Mouse (Mus musculus) midbrain, embryonic 10.5 days (tissue): Measurements from ENCODE around the gene Med20. TPM values are rescaled to one million over a fixed set of nuclear protein-coding genes. Genes with fewer than 3 reads are reported as not detected.
"Not testable (repeated sequence)": the region's sequence is repeated elsewhere in the genome, so short reads cannot be mapped to it uniquely, and the experiment has no call there.

ENCODE experiments used
- DNase-seq: peaks from one replicate; pipeline ENCODE4 v3.0.0-alpha.2; 2017; ENCODE audit warnings: low spot score
- H3K27ac ChIP-seq: fragments of 300-500 bp; sonication (generic); replicated peaks from 2 replicates; pipeline ENCODE4 v1.5.1; 2016; ENCODE audit warnings: mild to moderate bottlenecking
- H3K27me3 ChIP-seq: fragments of 300-500 bp; sonication (generic); 2 replicates; pipeline ENCODE4 v1.6.1; 2016; ENCODE audit warnings: low read depth, mild to moderate bottlenecking; ENCODE audit not compliant: poor library complexity, severe bottlenecking
- H3K36me3 ChIP-seq: fragments of 300-500 bp; sonication (generic); 2 replicates; pipeline ENCODE4 v1.6.1; 2016; ENCODE audit warnings: mild to moderate bottlenecking, moderate library complexity
- H3K4me1 ChIP-seq: fragments of 300-500 bp; sonication (generic); 2 replicates; pipeline ENCODE4 v1.6.1; 2016
- H3K4me3 ChIP-seq: fragments of 300-500 bp; sonication (generic); 2 replicates; pipeline ENCODE4 v1.5.1; 2016; ENCODE audit warnings: mild to moderate bottlenecking, moderate library complexity
- H3K9me3 ChIP-seq: fragments of 300-500 bp; sonication (generic); replicated peaks from 2 replicates; pipeline ENCODE4 v1.6.1; 2016; ENCODE audit warnings: mild to moderate bottlenecking
- WGBS: fragments of 180-500 bp; shearing (Covaris S2); methylation state at CpG from one replicate; pipeline ENCODE4 v1.1.7; 2016; 5-methylcytosine and 5-hydroxymethylcytosine counted together
- polyA plus RNA-seq: library from polyadenylated mRNA; unstranded; fragments of >200 nt; fragmentation: Nextera tagmentation; extraction: Ambion mirVana; gene quantifications from 2 replicates; pipeline ENCODE4 v1.2.1, GENCODE M21; 2016

The Med20 gene
- polyA plus RNA-seq, 1 experiment from 2014 or later = 45.9 TPM

DNA sequence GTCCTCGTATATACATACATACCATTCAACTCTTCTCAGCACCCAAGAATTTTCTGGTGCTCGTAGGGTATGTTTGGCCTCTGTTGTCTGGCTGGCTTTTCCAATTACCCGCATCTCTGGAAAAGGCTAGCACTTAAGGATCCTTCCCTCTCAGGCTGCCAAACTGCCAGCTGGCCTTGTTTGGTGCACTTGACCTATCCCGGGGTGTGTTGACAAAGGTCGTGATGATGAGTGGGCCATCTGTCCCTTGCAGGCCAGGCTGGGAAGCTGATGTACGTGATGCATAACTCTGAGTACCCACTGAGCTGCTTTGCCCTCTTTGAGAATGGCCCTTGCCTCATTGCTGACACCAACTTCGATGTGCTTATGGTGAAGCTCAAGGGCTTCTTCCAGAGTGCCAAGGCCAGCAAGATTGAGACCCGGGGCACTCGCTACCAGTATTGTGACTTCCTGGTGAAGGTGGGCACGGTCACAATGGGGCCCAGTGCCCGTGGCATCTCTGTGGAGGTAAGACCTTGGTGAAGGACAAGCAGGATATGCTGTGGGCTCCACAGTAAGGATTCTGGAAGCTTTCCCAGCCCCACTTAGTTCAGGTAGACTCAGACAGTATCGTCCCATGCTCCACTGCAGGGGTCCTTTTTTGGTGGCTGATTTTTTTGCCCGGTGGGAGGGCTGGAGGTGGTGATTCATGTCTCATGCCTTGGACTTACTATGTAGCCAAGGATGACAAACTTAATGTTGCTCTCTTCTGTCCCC lies 7.4 kb downstream of the Med20 start:
- H3K36me3 ChIP-seq = peaks cover 99% of the 10 kb centered on the region
- H3K4me1 ChIP-seq = no peaks in the 10 kb centered on the region
- no peak overlapping the region for H3K27ac ChIP-seq
- H3K4me3 ChIP-seq = no peak overlapping the region
- H3K9me3 ChIP-seq = no peaks in the 10 kb centered on the region
- H3K27me3 ChIP-seq = no peaks in the 10 kb centered on the region
- DNase-seq = no peak
- 94% methylated on average over 13 of the region's 13 CpGs for WGBS

DNA sequence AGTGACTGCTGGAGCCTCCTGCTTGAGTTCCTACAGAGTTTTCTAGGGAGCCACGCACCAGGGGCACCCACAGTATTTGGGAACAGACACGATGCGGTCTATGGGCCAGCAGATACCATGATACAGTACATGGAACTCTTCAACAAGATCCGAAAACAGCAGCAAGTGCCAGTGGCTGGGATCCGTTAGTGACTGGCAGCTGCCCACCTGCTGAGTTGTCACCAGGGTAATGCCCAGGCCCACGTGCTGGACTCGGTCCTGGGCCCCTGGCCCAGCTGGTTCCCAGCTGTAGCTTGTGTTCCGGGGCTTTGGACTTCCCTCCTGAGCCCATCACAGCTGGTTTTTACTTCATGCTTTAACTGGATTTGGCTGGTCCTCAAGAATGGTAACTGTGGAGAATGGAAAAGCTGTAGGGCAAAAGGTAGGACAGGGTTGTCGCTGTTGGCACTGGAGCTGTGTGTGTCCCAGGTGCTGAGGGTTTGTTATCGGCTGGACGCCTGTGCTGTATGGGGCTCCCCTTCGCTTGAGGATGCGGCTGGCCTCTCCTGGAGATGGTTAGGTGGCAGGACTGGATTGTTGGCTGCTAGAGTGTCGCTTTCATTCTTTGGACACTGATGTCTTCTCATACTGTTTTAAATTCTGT lies 11.7 kb downstream of the Med20 start:
- H3K9me3 ChIP-seq = peaks cover 5% of the 10 kb centered on the region; the same call in 1 of the 2 replicates
- H3K36me3 ChIP-seq = peaks cover 86% of the 10 kb centered on the region
- no peak overlapping the region for H3K4me3 ChIP-seq
- H3K27me3 ChIP-seq = no peaks in the 10 kb centered on the region
- H3K4me1 ChIP-seq = peaks cover 2% of the 10 kb centered on the region
- no peak for DNase-seq
- WGBS = 95% methylated on average over 14 of the region's 14 CpGs
- H3K27ac ChIP-seq = no peak overlapping the region

DNA sequence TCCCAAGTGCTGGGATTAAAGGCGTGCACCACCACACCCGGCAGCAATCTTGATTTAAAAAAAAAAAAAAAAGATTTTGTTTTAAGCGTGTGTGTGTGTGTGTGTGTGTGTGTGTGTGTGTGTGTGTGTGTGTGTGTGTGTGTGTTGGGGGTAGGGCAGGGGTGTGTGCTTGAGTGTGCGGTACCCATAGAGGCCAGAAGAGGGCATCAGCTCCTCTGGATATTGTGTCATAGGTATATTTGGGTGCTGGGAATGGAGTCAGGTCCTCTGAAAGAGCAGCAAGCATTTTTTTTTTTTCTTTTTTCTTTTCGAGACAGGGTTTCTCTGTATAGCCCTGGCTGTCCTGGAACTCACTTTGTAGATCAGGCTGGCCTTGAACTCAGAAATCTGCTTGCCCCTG lies 13.2 kb downstream of the Med20 start:
- peaks cover 72% of the 10 kb centered on the region for H3K36me3 ChIP-seq
- not testable (repeated sequence) for DNase-seq, H3K27me3 ChIP-seq, H3K27ac ChIP-seq, H3K4me3 ChIP-seq, H3K9me3 ChIP-seq
- WGBS = 93% methylated on average over 5 of the region's 5 CpGs
- H3K4me1 ChIP-seq = peaks cover 10% of the 10 kb centered on the region

DNA sequence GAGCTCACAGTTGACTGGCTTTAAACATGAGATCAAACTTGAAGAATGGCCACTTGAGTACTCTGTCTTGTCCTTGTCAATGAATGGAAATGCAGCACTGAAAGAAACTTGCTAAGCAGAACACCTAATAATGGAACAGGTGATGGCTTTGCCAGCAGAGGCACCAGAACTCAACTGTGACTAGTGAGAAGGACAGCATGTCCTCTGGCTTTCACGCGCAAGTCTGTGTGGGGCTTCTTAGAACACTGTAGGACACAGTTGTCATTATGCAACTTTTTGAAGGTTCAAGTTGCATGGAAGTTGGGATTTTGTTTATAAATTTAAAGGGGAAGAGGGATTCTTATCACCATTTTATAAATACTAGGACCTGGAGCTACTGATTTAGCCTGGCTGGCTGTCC lies 13.7 kb downstream of the Med20 start:
- WGBS = 97% methylated on average over 2 of the region's 2 CpGs
- H3K36me3 ChIP-seq = peaks cover 67% of the 10 kb centered on the region
- no peak for DNase-seq

DNA sequence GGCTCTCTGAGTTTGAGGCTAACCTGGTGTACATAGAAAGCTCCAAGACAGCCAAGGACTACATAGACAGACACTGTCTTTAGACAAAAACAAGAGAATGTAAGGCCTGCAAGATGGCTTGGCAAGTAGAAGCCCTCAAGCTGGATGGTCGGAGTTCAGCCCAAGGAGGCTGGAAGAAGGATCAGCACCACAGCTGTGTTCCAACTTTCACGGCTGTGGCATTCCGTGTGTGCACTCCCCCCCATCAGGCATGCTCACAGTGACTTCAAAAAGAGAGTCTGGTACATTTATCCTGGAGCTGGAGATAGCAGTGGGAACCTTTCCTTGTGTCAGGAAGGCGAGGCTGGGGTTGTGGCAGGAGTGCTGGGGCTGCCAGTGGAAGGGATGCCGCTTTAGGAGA lies 14.6 kb downstream of the Med20 start:
- no peak overlapping the region for H3K27ac ChIP-seq
- H3K9me3 ChIP-seq = peaks cover 5% of the 10 kb centered on the region; the same call in 1 of the 2 replicates
- WGBS = 95% methylated on average over 5 of the region's 5 CpGs
- no peak for DNase-seq
- peaks cover 22% of the 10 kb centered on the region for H3K4me1 ChIP-seq
- no peaks in the 10 kb centered on the region for H3K27me3 ChIP-seq
- peaks cover 57% of the 10 kb centered on the region for H3K36me3 ChIP-seq
- H3K4me3 ChIP-seq = no peak overlapping the region

More for the DNA sequence above, 13.7 kb downstream of the Med20 start:
- Histone ChIP-seq H3K4me3 (no peak overlapping the region), H3K4me1 (peaks cover 13% of the 10 kb centered on the region), H3K27me3 (no peaks in the 10 kb centered on the region), H3K9me3 (peaks cover 5% of the 10 kb centered on the region; the same call in 1 of the 2 replicates), H3K27ac (no peak overlapping the region)

DNA sequence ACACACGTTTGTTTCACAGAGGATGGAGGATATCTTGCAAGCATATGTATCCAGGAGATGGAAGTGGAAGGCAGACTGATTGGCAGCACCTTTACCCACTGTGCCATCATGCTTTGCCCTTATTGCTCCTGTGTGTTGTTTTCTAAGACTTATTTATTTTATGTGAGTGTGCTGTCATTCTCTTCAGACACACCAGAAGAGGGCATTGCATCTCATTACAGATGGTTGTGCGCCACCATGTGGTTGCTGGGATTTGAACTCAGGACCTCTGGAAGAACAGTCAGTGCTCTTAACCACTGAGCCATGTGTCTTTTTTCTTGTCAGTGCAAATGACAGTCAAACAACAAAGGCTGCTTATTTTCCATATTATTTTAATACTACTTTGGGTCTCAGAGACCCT lies 16.4 kb downstream of the Med20 start:
- no peak overlapping the region for H3K27ac ChIP-seq
- peak overlapping the region; percentile 79; the same call in 1 of the 2 replicates for H3K4me3 ChIP-seq
- H3K36me3 ChIP-seq = peaks cover 40% of the 10 kb centered on the region
- peaks cover 5% of the 10 kb centered on the region; the same call in 1 of the 2 replicates for H3K9me3 ChIP-seq
- 79% methylated on average over 2 of the region's 2 CpGs for WGBS
- no peak for DNase-seq
- H3K27me3 ChIP-seq = no peaks in the 10 kb centered on the region
- H3K4me1 ChIP-seq = peaks cover 40% of the 10 kb centered on the region

DNA sequence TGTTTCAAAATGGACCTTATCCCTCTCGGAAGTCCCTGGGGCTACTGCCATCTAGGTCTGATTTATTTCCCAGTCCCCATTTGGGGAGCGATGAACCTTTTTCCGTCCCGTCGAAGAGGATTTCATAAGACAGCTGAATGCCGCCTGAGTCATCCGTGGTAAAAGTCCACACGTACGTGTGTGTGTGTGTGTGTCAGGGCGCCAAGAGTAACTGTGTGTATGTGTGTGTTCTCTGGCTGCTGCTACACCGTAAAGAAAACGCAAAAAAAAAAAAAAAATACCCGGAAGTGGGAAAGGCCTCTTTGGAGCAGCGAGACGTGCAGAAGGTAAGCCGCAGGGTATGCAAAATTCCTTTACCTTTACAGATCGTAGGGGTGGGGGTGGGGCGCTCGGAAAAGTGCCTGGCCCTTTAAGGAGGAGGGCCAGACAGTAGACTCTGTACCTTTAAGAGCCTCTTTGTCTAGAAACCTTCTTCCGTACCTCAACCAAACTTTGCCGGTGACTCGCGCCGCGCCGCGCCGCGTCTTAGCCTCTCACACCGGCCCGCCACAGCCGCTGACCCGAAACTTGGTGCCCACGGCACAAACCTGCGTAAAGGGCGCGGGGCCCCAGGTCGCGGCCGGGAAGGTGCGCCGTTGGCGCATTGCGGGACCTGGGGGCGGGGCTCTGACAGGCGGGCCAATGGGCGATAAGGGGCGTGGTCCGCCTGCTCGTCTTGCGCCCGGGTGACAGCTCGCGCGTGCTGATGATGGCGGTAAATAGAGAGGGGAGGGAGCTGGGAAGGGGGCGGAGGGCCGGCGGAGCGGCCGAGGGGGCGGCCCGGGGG lies 17.7 kb downstream of the Med20 start:
- H3K4me3 ChIP-seq = peak overlapping the region; percentile 79
- no peaks in the 10 kb centered on the region for H3K27me3 ChIP-seq
- under 1% methylated on average over 63 of the region's 63 CpGs for WGBS
- H3K36me3 ChIP-seq = peaks cover 27% of the 10 kb centered on the region
- peaks cover 5% of the 10 kb centered on the region; the same call in 1 of the 2 replicates for H3K9me3 ChIP-seq
- DNase-seq = peak; percentile 97
- H3K27ac ChIP-seq = peak overlapping the region; percentile 94
- H3K4me1 ChIP-seq = peaks cover 44% of the 10 kb centered on the region

DNA sequence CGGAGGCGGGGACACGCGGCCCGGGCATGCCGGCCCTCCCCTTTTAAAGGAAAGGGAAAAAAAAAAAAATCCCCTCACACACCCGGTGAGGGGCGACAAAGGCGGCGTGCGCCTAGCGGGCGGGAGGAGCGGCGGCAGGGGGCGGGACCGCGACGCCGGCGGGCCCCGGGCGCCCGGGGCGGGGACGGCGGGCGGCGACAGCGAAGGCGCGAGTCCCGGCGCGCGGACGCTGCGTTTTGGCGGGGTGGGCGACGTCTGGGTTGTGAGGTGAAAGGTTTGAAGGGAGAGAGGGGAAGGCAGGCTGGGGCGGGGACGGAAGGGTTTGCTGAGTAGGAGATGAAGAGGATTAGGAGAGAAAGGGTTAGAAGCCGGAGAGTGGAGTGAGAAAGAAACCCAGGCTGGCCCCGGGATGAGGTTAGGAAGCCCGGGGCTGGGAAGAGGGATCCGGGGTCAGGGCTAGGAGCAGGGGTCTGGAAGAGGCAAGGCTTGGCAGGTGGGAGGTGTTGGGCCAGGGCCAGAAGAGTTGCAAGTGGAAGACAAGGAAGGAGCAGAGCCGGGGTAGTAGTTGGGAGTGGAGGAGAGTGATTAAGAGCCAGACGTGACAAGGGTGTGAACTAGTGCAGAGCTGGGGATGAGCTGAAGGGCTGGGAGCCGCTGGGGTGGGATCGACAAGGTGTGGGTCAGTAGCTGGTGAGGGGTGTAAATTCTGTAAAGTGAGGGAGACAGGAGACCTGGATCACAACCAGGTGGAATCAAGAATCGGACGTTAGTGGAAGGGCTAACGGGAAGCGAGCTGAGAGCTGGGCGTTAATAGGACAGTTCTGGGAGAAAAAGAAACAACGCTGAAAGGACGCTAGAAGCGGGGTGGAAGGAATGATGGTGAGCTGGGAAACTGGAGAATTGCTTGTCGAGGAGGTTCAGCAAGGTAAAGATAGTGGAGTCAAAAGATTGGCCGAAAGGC lies 18.6 kb downstream of the Med20 start:
- WGBS = under 1% methylated on average over 61 of the region's 61 CpGs
- no peak for DNase-seq
- peaks cover 44% of the 10 kb centered on the region for H3K4me1 ChIP-seq
- H3K36me3 ChIP-seq = peaks cover 20% of the 10 kb centered on the region
- H3K4me3 ChIP-seq = peak overlapping the region; percentile 79
- peak overlapping the region; percentile 94 for H3K27ac ChIP-seq
- no peaks in the 10 kb centered on the region for H3K27me3 ChIP-seq
- no peaks in the 10 kb centered on the region for H3K9me3 ChIP-seq

DNA sequence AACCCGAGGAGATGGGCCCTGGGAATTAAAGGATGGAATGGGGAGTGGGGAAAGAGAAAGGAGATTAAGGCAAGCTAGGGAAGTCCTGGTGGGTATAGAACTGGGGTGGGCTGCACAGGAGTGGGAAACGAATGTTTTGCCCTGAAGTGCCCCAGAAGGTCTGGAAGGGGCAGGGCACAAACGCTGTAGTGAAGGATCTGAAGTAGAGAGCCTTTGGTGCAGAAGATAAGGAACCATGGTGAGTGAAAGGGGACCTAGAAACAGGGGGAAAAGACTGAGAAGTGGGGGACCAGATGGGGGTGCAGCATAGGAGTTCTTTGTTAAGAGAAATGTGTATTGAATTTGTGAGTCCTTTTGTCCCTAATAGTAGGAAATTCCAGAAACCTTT lies 19.3 kb downstream of the Med20 start, which contains the start of gene Usp49:
Usp49 (plus strand) TSS at position 13 of the 388 bp plus-strand sequence.
- Histone ChIP-seq H3K9me3 (no peaks in the 10 kb centered on the region), H3K27ac (peak within 1 kb of the TSS; percentile 94), H3K27me3 (no peaks in the 10 kb centered on the region), H3K4me1 (peaks cover 44% of the 10 kb centered on the region), H3K36me3 (peaks cover 19% of the 10 kb centered on the region), H3K4me3 (peak within 1 kb of the TSS; percentile 79)
- WGBS = 0% methylated on average over 3 of the region's 3 CpGs
- DNase-seq = no peak

DNA sequence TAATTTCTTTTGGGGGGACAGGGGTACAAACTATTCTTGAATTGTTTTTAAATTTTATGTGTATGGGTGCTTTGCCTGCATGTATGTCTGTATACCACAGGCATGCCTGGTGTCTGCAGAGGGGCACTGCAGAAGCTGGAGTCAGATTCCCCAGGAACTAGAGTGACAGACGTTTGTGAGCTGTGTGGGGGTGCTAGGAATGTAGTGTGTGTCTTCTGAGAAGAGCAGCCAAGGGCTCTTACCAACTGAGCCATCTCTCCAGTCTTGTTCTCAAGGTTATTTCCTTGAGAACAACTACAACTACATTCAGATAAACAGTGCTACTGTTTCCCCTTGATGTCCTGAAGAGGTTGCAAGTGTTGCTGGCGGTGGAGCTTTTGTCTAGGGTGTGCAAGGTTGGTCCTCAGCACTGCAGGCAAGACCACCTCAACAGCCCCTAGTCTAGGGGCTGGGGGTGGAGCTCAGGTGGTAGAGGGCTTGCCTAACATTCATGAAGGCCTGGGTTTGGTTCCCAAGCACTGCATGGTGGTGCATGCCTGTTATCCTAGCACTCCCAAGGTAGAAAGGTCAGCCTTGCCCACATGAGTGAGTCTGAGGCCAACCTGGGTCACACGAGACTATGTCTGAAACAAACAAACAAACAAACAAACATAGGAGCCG lies 20.9 kb downstream of the Med20 start:
- 76% methylated on average over 4 of the region's 4 CpGs for WGBS
- H3K27me3 ChIP-seq = no peaks in the 10 kb centered on the region

DNA sequence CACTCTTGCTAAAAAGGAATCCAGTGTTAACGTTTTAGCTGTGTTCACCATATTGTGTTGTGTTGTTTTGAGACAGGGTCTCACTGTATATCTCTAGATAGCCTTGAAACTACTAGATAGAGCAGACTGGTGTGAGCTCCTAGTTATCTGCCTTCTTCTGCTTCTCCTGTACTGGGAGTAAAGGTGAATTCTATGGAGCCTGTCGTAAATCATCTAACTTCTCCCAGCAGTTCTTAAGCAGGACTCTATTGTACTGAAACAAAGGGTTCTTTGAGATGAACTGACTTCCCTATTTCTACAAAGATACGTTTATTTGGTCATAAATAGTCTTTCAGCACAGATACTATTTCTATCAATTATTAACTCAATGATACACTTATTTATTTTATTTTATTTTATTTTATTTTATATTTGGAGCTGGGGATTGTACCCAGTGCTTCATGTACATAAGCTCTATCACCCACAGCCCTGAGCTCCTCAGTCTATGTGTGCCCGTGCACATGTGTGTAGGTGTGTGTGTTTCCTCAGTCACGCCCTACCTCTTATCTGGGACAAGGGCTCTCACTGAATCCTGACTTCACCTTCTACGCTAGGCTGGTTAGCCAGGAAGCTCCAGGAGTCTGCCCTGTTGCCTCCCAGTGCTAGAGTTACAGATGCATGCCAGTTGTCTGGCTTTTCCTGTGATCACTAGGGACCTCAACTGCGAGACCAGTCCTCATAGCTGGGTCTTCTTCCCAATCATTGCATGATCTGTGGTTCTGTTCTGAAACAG lies 22.8 kb downstream of the Med20 start:
- H3K9me3 ChIP-seq = no peaks in the 10 kb centered on the region
- WGBS = 86% methylated on average over 7 of the region's 7 CpGs
- H3K36me3 ChIP-seq = peaks cover 13% of the 10 kb centered on the region
- no peak overlapping the region for H3K4me3 ChIP-seq
- no peak overlapping the region for H3K27ac ChIP-seq
- H3K4me1 ChIP-seq = peaks cover 38% of the 10 kb centered on the region
- DNase-seq = no peak
- no peaks in the 10 kb centered on the region for H3K27me3 ChIP-seq

More for the DNA sequence above, 20.9 kb downstream of the Med20 start:
- DNase-seq = no peak
- H3K4me3 ChIP-seq = peak overlapping the region; percentile 79; the same call in 1 of the 2 replicates
- H3K4me1 ChIP-seq = peaks cover 44% of the 10 kb centered on the region
- H3K36me3 ChIP-seq = peaks cover 15% of the 10 kb centered on the region
- no peaks in the 10 kb centered on the region for H3K9me3 ChIP-seq
- no peak overlapping the region for H3K27ac ChIP-seq
